Comparison of ENCODE assay signal across 8 mouse cellular contexts in the genomic region with DNA sequence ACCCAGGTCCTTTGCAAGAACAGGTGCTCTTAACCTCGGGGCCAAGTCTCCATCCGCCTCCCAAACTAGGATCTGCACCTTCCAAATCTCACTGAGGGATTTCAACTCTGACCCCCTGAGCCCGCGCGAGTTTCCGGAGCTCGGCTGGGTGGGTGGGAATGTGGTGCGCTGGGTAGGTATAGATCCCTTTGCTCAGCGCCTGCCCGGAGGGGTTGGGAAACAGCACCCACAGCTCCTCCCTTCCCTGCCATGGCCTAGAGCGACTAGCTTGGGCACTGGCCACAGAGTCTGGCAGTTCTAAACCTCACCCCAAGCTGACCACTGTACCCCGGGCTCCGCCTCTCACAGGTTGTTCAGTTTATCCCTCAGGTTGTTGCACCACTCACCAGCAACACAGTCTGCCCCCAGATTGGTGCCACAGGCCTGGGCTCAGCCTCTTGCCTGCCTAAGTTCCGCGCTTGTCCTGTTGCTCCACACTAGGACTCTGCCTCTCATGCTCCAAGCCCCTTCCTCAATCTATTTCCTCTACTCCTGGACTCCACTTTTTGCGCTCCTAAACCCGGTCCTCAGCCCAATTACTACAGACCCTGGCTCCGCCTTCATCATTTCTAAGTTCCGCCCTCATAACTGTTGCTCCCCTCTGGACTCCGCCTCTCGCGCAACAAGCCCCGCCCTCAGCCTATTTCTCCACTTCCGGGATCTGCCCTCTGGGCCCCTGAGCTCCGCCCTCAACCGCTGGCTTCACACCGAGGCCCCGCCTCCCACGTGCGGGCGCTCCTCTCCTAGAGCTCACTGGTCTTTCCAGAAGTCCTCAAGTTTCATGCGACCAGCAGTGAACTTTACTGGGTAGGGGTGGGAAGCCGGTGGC.
DNase-seq lines count a peak whose midpoint lies in the region; ATAC-seq and TF ChIP-seq lines count a peak whose summit lies in the region.

No protein-coding gene starts in this region.

- no peak overlapping the region for H3K9ac ChIP-seq in heart, embryonic 13.5 days
- no peak overlapping the region for H3K9ac ChIP-seq in hindbrain, embryonic 16.5 days (ENCODE audit: low read depth, low read length)
- H3K9ac ChIP-seq in liver, postnatal 0 days (replicated peaks): no peak overlapping the region

- DNase-seq in heart, postnatal 36 days: no peak
- peak; percentile 33 for DNase-seq in WW6 (ENCODE audit: low read depth, low spot score)
- DNase-seq in liver, postnatal 0 days: peak; percentile 38
- no peak for DNase-seq in layer of hippocampus, adult 2 months (ENCODE audit: low spot score in 2 of 2)
- no peak for DNase-seq in gastrocnemius, postnatal 36 days

- no peak overlapping the region; the same call in 1 of the 2 replicates for H3K4me3 ChIP-seq in heart, embryonic 13.5 days
- no peak overlapping the region for H3K4me3 ChIP-seq in hindbrain, embryonic 16.5 days (ENCODE audit: low read length)
- H3K4me3 ChIP-seq in liver, postnatal 0 days (ENCODE audit: low read depth, low read length): no peak overlapping the region
- no peak overlapping the region for H3K4me3 ChIP-seq in layer of hippocampus, adult 2 months

- TF ChIP-seq EP300 in liver, postnatal 0 days (IDR thresholded peaks at IDR 0.05; ENCODE audit: low read depth): no peak

- intact Hi-C loops in heart, postnatal 36 days (cut with DNase I): no loop called here
- intact Hi-C loops in gastrocnemius, postnatal 36 days (cut with DNase I): no loop called here

- no peak for TF ChIP-seq CTCF in liver, postnatal 0 days (IDR thresholded peaks at IDR 0.05; ENCODE audit: low read depth)
- no peak for TF ChIP-seq CTCF in layer of hippocampus, adult 2 months (conservative IDR thresholded peaks at IDR 0.05)

- no peaks in the 10 kb centered on the region; the same call in 1 of the 2 replicates for H3K9me3 ChIP-seq in heart, embryonic 13.5 days
- H3K9me3 ChIP-seq in hindbrain, embryonic 16.5 days (ENCODE audit: control insufficient read depth, low read length): peaks cover 15% of the 10 kb centered on the region
- H3K9me3 ChIP-seq in liver, postnatal 0 days (ENCODE audit: low read length): 0 out of 2 replicates have a peak, but pooled peaks cover 4% of the 10 kb centered on the region

- H3K27me3 ChIP-seq in heart, embryonic 13.5 days (replicated peaks): 0 out of 2 replicates have a peak, but pooled peaks cover 3% of the 10 kb centered on the region
- no peaks in the 10 kb centered on the region for H3K27me3 ChIP-seq in hindbrain, embryonic 16.5 days (replicated peaks; ENCODE audit: control insufficient read depth, insufficient read depth, low read length)
- no peaks in the 10 kb centered on the region for H3K27me3 ChIP-seq in liver, postnatal 0 days (ENCODE audit: insufficient read depth, low read length)

- H3K36me3 ChIP-seq in heart, embryonic 13.5 days: no peaks in the 10 kb centered on the region
- H3K36me3 ChIP-seq in hindbrain, embryonic 16.5 days (ENCODE audit: control insufficient read depth, insufficient read depth, low read length): no peaks in the 10 kb centered on the region
- H3K36me3 ChIP-seq in liver, postnatal 0 days (replicated peaks; ENCODE audit: insufficient read depth, low read length): no peaks in the 10 kb centered on the region

- peak overlapping the region; percentile 33 for H3K4me2 ChIP-seq in heart, embryonic 13.5 days
- H3K4me2 ChIP-seq in hindbrain, embryonic 16.5 days (ENCODE audit: low read length): peak overlapping the region; percentile 9; the same call in 1 of the 2 replicates
- no peak overlapping the region for H3K4me2 ChIP-seq in liver, postnatal 0 days (ENCODE audit: low read depth, low read length)

- WGBS in heart, embryonic 13.5 days: 28% methylated on average over 33 of the region's 33 CpGs
- WGBS in hindbrain, embryonic 16.5 days: 39% methylated on average over 33 of the region's 33 CpGs
- 34% methylated on average over 33 of the region's 33 CpGs for WGBS in liver, postnatal 0 days (ENCODE audit: insufficient replicate concordance)

- ATAC-seq in heart, embryonic 13.5 days (ENCODE audit: extremely low read depth, insufficient number of reproducible peaks, low FRiP score, low TSS enrichment): 0 out of 2 replicates have a peak, but pooled peaks have one; percentile 8
- no peak for ATAC-seq in hindbrain, embryonic 16.5 days
- peak; percentile 72 for ATAC-seq in liver, postnatal 0 days
- ATAC-seq in CD4-positive, CD25-positive, alpha-beta regulatory T cell, adult 4 months: no peak

- no peaks in the 10 kb centered on the region for H3K4me1 ChIP-seq in heart, embryonic 13.5 days
- H3K4me1 ChIP-seq in hindbrain, embryonic 16.5 days (ENCODE audit: control insufficient read depth, insufficient read depth, low read depth, low read length): no peaks in the 10 kb centered on the region
- H3K4me1 ChIP-seq in liver, postnatal 0 days (ENCODE audit: insufficient read depth): no peaks in the 10 kb centered on the region

- H3K27ac ChIP-seq in heart, embryonic 13.5 days (replicated peaks): no peak overlapping the region
- no peak overlapping the region for H3K27ac ChIP-seq in hindbrain, embryonic 16.5 days (ENCODE audit: low read depth, low read length)
- H3K27ac ChIP-seq in liver, postnatal 0 days (ENCODE audit: low read depth): no peak overlapping the region
- no peak overlapping the region for H3K27ac ChIP-seq in layer of hippocampus, adult 2 months

Comparison
In these comparisons a context has a peak if more than half of its experiments do, and no peak if none do; other contexts are left out.
1. ATAC-seq: peak in heart, embryonic 13.5 days (single experiment) and liver, postnatal 0 days (single experiment); none in hindbrain, embryonic 16.5 days (single experiment) and CD4-positive, CD25-positive, alpha-beta regulatory T cell, adult 4 months (single experiment).
2. DNase-seq: peak in WW6 (single experiment) and liver, postnatal 0 days (single experiment); none in heart, postnatal 36 days (0 of 2), layer of hippocampus, adult 2 months (0 of 2) and gastrocnemius, postnatal 36 days (0 of 2).